Comparison of ENCODE assay signal across 9 mouse cellular contexts in the genomic region with DNA sequence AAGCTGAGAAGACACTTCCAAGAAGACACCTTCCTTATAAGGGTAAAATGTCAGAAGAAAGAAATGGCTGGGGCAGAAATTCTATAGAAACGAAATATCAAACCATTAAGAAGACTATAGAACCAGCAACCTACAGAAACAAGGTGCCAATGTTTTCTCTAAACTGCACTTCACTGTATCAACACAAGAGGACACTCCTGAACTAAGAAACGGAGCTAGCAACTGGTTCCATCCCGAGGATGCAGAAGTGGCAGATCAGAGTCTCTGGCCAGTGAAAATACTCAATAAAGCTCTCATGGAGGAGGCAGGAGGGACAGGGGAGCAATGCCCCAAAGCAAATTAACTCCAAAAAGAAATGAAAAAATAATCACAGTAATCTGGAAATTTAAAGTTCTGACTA. TPM values are rescaled to one million over a fixed set of nuclear protein-coding genes. Genes with fewer than 3 reads are reported as not detected.
DNase-seq lines count a peak whose midpoint lies in the region; ATAC-seq and TF ChIP-seq lines count a peak whose summit lies in the region.
"Had no signal": no experiment of that assay in that cellular context is flagged by ENCODE, and none has a peak within 500 bp of the region (broad histone marks: within the 10 kb centered on the region; RNA-seq: fewer than 3 reads in every experiment).

No protein-coding gene starts in this region.

- no peak overlapping the region for H3K4me3 ChIP-seq in layer of hippocampus, adult 2 months
- H3K4me3 ChIP-seq: liver, embryonic 15.5 days had no signal

- H3K27ac ChIP-seq in layer of hippocampus, adult 2 months = no peak overlapping the region
- H3K27ac ChIP-seq: liver, embryonic 15.5 days had no signal

- peak; percentile 67 to 76 for ATAC-seq in hematopoietic stem cell, adult 5-6 weeks (replicated peaks in 1 of 2; ENCODE audit: insufficient read depth in 1 of 2, low FRiP score in 2 of 2, low TSS enrichment in 1 of 2, low read depth in 1 of 2, poor library complexity in 2 of 2, severe bottlenecking in 2 of 2)

- peak; percentile 92 for TF ChIP-seq CTCF in layer of hippocampus, adult 2 months (conservative IDR thresholded peaks at IDR 0.05)

- DNase-seq in adrenal gland, postnatal 10 days = peak; percentile 16
- no peak for DNase-seq in adrenal gland, adult 18-20 months (ENCODE audit: low spot score in 2 of 2)
- DNase-seq in layer of hippocampus, adult 2 months (ENCODE audit: low spot score in 2 of 2) = peak in 1 of 2 experiments; percentile 52
- no peak for DNase-seq in layer of hippocampus, adult 9-11 months
- peak; percentile 49 for DNase-seq in ES-CJ7 (ENCODE audit: low read depth, low spot score)
- DNase-seq in telencephalon, adult 2 months (ENCODE audit: low read depth, low spot score) = peak; percentile 36
- DNase-seq in spleen, adult 12 weeks (ENCODE audit: low spot score) = no peak

RNA-seq across cellular contexts. Expression of gene Acbd7, which starts 13.0 kb away (rescaled TPM):
- under 1 TPM in 1 of 2 experiments, not detected in 1; 0.64 TPM for total RNA-seq in adrenal gland, postnatal 10 days (2021)
- total RNA-seq in adrenal gland, adult 18-20 months (2021) = under 1 TPM in 1 of 2 experiments, not detected in 1; 0.64 TPM
- 1 to 10 TPM; 1.0 to 2.1 TPM for total RNA-seq in layer of hippocampus, adult 2 months (2021)
- not detected in 2 replicates for total RNA-seq in hematopoietic stem cell, adult 5-6 weeks (2017)

RNA-seq across cellular contexts. Expression of gene Rpp38, which starts 16.5 kb away (rescaled TPM):
- 10 to 100 TPM in 1 of 2 experiments, 1 to 10 TPM in 1; 9.6 to 16.8 TPM for total RNA-seq in adrenal gland, postnatal 10 days (2021)
- total RNA-seq in adrenal gland, adult 18-20 months (2021) = 10 to 100 TPM; 13.1 to 16.3 TPM
- 10 to 100 TPM; 10.2 to 10.5 TPM for total RNA-seq in layer of hippocampus, adult 2 months (2021)
- 10.3 and 14.8 TPM in 2 replicates for total RNA-seq in hematopoietic stem cell, adult 5-6 weeks (2017)

RNA-seq across cellular contexts. Expression of gene Olah, which starts 48.1 kb away (rescaled TPM):
- total RNA-seq in adrenal gland, postnatal 10 days (2021) = under 1 TPM in 1 of 2 experiments, not detected in 1; 0.24 TPM
- total RNA-seq in adrenal gland, adult 18-20 months (2021) = under 1 TPM in 1 of 2 experiments, not detected in 1; 0.16 TPM
- total RNA-seq in layer of hippocampus, adult 2 months (2021) = not detected
- total RNA-seq in hematopoietic stem cell, adult 5-6 weeks (2017) = not detected in 2 replicates

Comparison
In these comparisons a context has a peak if more than half of its experiments do, and no peak if none do; other contexts are left out.
1. DNase-seq: peak in adrenal gland, postnatal 10 days (single experiment), ES-CJ7 (single experiment) and telencephalon, adult 2 months (single experiment); none in adrenal gland, adult 18-20 months (0 of 2), layer of hippocampus, adult 9-11 months (single experiment) and spleen, adult 12 weeks (single experiment).